Mouse (Mus musculus) liver, adult 2 months (tissue): ENCODE data around the gene Lrp3.

Experiments used
- CTCF ChIP-seq: fragments of 200-500 bp; IDR thresholded peaks from 2 replicates; pipeline ENCODE4 v1.5.1; 2011; ENCODE audit warnings: low read depth, low read length, control low read depth
- POLR2A ChIP-seq: fragments of 200-500 bp; IDR thresholded peaks from 2 replicates; pipeline ENCODE4 v1.6.1; 2011; ENCODE audit warnings: low read length, control low read depth; ENCODE audit not compliant: insufficient read depth; ENCODE audit errors: extremely low read depth

DNA sequence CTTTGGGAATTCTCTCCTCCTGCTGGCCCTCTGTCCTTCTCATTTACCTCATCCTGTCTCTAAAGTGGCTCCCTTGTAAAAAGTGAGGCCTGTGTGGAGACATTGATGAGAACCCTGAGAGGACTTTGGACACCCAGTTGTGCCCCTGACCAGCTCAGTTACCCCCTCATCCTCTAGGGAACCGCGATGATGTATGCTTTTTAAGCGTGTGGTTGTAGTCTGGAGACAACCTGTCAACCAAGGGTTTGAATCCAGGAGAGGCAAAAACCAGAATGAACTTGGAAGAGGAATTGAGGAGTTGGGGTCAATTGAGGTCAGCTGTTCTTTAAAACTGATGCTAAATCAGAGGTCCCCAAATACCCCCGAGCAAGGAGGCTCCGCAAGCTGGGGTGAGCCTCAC is 433 bp upstream of the Lrp3 start:
- no peak for TF ChIP-seq CTCF
- TF ChIP-seq POLR2A, result no peak
